Mouse (Mus musculus) kidney, postnatal 25 days (tissue): ENCODE measurements at regions not wholly inside any gene's neighbourhood (a gene's known extent, or its start where the extent isn't known, plus 50 kb on each side); places are given as distances from the start of the nearest gene placed in this dataset.

Source experiments
- DNase-seq, 2 experiments: peaks; one replicate each; pipeline ENCODE4 v3.0.0; 2021; ENCODE audit warnings: mixed read lengths in 2 of 2

DNA sequence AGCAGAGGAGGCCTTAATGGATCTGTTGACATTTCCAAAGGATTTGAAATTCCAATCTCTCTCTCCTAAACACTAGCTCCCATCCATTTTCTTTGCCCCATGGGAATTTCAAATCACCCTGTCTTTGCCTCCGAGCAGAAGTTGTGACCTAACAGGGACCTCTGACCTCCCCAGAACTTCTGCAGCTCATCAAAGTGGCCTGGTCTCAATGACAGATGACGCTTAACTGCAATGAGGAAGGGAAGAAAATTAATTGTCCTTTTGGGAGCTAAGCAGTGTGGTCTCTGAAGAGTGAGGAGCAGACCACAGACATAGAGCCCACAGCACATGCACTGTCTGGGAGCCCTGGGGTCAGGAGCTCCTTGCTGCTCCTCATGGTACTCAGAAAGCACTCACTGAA lies 155.3 kb downstream of the Tox3 start:
- no peak for DNase-seq

DNA sequence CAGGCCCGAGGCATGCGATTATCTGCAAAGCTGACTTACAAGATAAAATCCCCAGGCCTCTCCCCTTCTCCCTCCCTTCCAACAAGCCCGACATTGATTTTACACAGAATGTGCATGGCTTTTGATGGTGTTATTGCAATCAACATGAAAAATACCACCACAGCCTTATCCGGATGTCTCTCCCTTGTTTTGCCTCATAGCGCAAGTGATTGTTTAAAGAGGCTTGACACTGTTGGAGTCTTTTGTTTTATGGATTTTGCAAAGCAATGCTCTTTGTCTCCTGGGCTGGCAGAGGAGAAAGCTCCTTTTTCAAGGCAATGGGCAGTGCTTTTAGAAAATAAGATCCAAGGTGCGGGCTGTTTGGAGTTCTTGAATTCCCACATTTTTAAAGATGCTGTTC lies 165.3 kb downstream of the Tox3 start:
- DNase-seq, result no peak

DNA sequence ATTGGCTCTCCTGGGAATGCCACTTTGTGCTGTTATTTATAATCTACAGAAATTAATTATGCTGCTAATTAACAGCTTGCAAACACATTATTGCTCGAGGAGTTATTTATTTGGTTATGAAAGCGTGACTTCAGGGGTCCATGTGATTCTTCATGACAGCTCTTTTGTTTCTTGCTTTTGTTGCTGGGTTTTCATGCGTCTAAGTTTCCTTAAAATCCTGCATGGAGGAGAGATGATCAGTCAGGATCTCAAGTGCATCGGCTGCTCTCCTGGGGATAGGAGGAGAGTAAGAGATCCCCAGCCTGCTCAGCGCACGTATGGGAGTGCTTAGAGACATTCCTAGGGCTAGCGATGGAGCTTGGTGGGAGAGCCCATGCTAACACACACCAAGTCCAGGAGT lies 171.4 kb downstream of the Tox3 start:
- no peak for DNase-seq

DNA sequence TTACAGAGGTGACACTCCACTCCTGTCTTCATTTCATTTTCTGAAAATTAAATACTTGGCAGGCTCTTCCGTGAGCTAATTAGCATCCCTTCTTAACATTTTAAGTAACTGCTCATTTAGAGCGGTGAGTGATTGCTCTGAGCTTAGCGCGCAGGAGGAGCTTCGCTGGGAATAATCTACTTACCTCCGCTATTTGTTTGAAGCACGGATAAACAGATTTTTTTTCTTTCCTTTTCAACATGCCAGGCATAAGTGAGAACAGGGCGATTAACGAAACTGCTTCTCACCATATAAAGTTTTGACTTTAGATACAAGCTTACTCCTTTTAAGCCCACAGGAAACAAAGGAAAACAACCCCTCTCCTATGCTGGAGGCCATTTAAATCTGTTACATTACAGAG lies 171.8 kb downstream of the Tox3 start:
- DNase-seq, result no peak

DNA sequence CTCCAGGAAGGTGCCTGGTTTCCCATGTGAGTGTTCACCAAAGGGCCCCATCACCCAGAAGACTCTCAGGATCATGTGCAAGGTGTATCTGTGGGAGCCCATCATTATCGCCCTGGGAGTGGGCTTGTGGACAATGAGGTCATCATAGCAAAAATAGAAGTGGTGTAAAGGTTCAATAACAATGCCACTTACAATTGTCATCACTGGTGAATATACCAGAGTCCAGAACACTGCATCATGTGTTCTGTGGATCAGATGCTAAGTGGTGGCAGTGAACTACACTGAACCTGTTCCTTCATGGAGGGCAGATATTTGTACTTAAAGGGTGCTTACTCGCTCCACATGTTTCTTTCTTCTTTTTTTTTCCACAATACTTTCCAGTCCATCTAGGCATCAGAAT lies 181.5 kb downstream of the Tox3 start:
- DNase-seq, result no peak

DNA sequence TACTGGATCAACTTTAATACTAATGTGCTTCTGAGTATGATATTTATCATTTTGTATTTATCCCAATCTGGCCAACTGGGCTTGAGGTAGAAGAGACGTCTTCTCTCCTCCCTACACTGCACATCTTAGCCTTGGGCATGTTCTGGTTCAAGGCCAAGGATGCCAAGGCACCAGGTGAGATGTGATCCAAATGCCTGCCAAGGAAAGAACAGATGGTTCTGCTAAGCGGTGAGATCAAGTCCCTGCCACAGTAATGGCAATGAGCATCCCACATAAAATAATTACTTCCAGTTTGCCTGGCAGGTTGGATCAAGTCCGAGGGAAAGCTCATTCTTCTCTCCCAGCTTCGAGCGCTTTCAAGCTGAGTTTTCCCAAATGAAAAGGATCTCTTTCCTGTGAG lies 196.7 kb downstream of the Tox3 start:
- no peak for DNase-seq

DNA sequence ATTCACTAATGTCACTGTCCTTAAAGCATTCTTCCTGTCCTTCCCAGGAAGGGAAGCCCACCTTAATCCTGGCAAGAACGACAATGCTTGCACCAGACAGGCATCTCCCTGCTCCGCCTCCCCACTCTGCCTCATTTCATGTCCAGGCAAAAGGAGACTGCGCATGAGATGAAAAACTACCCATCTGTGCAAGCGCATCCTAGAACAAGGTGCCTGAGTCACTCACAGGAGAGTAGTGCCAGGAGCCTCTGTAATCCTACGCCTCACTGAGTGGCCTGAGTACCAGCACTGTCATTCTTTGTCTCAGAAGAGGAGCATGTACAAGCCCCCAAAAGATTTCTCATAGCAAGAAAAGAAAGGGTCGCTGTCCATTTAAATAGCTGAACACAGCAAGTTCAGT lies 198.2 kb downstream of the Tox3 start:
- DNase-seq, result no peak

DNA sequence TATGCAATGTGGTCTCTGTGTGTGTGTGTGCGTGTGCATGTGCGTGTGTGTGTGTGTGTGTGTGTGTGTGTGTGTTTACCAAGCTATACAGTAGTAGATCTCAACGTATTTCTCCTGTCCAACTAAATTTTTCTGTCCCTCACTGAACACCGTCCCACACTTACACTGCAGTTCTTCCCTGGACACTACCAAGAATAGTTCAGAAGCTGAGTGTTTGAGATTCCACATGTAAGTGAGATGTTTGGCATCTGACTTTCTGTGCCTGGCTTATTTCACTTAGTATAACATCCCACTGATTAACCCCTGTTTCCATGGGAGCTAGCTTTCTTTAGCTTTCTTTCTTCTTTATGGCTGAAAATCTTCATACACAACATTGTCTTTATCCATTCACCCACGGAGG lies 213.5 kb downstream of the Tox3 start:
- DNase-seq, result no peak

DNA sequence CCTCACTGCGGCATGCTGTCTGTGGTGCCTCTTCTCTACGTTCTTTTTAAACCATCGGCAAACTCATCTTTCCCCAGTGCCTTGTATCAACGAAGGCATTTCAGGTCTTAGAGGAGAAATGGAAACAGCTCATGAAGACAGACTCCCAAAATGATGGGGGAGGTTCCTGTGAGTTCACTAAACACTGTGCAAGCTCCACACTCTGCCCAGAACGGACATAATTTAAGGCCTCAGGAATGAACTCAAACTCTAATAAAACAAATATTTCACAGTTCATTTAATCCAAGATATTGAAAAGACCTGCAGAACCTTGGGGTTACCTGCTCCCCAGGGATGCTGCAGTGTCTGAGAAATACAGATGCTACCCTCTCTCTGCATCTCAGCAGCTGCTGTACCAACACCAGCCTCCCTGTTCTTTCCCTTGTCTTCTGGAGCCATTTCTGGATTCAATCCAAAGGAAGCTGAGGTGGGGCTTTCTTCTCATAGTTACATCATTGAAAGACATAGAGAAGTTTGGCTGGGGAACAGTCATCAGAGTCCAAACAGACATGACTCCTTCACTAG lies 217.4 kb downstream of the Tox3 start:
- DNase-seq, result no peak

DNA sequence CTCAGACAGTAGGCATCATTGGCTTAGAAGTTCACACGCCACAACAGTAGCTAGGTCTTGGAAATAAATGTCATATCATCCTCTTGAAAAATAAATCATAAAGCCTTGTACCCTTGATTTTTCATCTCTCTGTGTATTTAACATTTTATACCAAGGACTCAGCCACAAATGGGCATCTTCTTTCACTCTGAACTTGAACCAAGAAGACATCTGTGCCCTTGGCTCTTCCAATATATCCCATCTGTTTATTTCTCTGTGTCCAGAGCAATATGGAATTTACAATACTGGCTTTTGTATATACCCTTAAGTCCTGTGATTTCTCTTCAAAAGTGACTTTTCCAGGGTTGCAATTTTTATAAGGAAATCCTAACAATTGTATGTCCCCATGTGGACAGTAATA lies 222.7 kb downstream of the Tox3 start:
- DNase-seq, result no peak

DNA sequence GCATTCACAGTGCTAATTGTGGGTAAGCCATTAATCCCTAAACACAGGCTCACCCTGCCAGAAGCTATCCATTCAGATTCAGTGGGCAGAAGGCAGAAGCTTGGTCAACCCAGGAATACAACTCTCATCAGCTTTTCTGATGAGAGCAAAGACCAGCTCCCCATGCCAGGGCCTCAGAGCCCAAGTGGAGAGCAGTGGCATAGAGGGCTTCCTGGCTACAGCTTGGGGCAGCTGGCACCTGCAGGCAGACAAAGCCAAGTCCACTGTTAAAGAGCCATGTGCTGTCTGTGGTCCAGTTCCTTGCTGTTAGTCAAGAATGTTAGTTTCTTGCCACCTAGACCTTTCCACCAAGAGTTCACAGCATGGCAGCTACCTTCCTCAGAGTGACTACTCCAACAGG lies 225.0 kb downstream of the Tox3 start:
- DNase-seq, result no peak

DNA sequence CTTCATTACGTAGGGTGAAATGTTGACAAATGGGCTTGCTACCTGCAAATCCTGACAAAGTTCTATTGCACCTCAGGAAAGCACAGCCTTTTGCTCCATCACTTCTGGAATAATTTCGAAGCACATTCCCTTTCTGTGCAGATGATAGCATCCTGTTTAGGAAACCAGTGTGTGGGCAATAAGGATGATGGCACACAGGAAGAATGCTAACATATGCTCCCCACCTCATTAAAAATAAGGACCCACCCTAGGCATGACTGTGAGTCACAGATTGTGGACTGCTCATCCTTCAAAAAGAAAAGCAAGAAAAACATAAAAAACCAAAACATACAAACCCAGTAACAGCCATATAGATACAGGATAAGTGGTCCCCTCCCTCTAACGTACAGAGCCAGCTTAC lies 226.2 kb downstream of the Tox3 start:
- no peak for DNase-seq

DNA sequence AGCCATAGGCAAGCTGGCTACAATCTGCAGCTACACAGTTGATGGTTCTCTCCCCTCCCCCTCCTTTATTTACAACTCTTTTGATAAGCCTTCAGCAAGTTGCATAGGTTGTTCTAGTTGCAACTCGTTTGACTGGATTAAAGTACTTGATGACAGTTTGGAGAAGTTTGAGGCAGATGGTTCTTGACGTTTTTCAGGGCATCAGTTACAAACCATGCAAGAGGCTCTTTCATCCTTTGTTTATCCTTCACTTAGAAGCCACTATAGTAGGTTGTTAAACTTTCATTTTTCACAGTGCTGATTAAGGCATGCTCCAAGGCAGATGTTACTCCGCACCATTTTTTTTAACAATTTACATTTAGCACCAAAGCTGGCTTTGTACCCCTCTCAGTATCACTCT lies 227.1 kb downstream of the Tox3 start:
- no peak for DNase-seq

DNA sequence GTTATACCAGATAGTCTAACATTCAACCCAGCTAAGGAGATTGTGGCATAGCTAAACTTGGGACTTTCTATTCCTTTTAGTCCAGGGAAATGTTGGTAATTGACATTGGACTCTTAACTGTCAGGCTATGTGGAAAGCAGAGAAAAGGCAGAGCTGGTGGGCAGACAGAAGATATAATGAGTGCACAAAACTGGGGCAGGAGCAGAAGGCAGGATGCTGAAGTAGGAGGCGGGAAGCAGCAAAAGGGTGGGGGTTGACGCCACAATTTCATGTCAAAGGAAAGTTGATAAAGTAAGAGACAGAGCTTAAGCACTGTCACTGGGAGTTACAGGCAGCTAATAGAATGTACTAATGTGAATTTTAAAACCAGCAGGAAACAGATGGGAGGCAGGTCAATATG lies 232.7 kb downstream of the Tox3 start:
- no peak for DNase-seq

DNA sequence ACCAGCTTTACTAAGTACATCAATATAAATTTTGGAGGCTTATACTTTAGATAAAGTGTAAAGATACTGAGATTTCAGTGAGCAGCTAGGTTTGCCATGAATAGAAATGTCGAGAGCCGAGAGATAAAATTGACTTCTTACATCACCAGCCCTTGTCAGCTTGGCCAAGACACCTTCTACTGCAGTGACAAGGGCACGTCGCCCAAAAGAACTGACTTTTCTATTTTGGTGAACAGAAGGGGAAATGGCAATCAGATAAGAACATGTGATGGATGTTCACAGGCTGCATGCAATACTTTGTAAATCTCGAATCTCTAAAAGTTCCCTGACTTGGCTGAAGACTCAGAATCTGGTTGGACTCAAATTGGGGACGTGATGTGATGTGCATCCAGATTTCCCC lies 247.6 kb downstream of the Tox3 start:
- DNase-seq, result no peak

DNA sequence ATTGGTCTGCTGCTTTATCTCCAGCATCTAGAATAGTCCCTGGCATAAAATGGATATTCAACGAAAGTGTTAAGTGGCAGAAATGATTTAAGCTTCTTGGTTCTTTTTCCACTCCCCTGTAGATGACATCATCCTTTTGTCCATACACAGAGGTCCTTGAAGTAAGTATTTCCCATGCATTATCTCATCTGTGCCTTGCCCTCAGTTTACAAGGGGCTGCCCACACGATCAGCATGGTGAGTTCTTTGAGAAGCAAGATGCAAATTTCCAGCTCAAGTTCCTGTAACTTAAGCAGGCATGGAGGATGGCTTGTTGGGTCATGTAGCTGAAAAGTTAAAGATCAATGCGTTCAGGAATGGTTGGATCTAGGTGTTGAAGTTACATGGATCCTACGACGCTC lies 265.5 kb downstream of the Tox3 start:
- DNase-seq, result no peak

DNA sequence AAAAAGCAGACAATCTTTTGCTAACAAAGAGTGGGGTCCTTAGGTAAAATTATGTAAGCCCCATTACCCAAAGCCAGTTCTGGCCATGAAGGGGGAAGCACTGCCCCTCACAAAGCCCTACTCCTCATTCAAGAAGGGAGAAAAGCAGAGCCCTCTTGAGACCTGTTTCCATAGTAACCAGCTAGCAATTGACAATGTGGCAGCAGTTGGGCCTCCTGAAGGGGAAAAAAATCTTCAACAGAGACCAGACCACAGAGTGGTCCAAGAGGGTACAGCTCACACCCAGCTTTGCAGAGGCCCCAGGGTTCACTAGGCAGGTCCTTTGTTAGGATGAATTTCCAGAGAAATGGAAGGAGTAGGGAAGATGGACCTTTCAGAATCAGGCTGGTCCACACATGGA lies 271.8 kb downstream of the Tox3 start:
- no peak for DNase-seq

DNA sequence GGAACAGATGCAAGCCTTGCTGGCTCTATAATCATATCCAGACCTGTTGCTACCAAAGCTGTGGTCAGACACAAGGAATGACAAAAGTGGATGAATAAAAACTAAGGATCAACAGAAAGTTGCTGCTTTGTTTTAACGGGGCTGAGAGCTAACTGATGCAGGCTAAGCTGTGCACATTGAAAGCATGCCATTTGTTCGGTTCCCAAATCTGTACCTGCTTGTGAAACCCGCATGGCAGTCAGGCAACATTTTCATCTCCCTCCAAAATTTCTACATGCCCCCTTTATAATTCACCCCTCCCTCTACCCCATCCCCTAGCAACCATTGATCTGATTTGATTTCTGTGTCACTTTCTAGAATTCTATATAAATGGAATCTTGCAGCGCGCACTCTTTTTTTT lies 272.3 kb downstream of the Tox3 start:
- no peak for DNase-seq

DNA sequence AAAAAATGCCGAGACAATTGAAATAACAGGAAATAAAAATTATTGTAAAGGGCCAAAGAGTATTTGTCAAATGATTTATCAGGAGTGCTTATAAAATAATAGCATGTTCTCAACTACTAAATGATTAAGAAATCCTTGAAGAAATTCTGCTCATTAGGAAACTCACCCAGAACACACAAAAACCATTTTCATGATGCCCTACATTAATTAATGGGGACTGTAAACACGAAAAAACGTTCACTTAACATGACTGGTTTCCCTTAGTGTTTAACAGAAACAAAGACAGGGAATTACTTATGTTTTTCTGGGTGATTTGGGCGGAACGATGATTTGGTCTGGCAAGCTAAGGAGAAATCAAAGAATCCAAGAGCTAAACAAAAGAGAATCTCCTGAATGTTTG lies 278.1 kb downstream of the Tox3 start:
- DNase-seq, result no peak

DNA sequence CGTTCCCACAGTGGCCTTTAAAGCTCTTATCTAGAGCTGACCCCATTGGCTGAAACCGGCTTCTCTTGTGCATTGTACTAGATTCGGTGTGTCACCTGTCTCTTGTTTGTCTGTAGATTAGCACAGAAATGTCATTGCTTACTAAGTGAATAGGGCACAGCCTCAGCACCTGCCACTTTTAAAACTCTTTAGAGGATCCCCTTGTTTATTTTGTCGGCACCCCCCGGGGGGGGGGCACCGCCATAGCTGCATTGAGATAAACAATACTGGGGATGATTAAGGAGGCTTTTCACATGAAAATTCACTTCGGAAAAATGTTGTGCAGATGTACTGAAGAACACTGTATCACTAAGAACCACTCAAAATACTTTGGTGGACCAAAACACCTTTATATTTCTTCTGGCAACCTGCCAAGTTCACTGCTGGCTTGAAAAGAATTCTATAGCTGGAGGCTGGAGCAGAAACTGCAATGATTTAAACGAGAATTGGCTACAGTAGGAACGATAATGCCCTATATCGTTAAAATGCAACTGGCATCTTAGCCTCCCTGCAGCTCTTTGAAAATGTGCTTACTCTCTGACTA lies 278.6 kb downstream of the Tox3 start:
- no peak for DNase-seq

DNA sequence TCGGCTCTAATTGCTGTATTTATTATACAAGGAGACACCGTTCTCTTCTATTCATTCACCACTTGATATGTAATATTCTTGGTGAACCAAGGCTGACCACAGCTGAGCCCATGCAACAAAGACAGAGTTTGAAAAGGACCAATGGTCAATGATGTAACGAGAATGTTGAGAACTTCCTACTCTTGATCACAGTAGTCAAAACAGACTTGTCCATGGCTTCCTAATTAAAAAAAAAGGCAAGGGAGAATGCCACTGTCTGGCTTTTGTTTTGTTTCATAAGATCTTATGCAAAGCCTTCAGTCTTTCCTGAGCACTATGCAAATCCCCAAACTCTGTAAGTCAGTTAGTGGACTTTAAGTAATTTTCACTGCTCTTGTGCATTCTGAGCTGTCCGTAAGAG lies 279.7 kb downstream of the Tox3 start:
- DNase-seq, result no peak

DNA sequence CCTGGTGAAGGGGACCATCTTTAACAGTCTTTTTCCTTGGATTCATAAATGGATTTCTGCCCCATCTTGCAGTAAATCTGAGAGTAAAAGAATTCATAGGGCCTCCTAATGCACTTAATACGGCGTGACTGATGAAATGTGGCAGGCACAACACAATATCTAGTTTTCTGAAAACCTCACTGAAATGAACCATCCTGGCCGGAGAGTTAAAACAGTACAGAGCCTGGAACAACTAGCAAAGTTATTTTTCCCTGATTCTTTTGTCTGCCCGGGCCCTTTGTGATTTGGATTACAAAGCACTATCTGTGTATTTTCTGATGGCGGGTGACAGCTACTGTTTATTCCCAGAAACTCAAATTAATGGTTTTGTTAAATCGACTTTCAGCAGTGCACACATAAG lies 283.8 kb downstream of the Tox3 start:
- DNase-seq, result no peak

DNA sequence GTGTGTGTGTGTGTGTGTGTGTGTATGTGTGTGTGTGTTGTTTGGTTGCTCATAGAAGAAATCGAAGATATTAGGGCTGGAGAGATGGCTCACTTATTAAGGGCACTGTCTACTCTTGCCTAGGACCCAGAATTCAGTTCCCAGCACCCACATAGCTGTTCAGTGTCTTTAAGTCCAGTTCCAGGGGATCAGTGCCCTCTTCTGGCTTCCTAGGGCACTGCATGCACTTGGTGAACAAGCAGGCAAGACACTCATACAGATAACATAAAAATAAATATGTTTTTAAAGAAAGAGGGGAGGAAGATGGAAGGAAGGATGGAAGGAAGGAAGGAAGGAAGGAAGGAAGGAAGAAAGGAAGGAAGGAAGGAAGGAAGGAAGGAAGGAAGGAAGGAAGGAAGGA lies 284.9 kb downstream of the Tox3 start:
- DNase-seq, result peak in 1 of 2 experiments; percentile 8

DNA sequence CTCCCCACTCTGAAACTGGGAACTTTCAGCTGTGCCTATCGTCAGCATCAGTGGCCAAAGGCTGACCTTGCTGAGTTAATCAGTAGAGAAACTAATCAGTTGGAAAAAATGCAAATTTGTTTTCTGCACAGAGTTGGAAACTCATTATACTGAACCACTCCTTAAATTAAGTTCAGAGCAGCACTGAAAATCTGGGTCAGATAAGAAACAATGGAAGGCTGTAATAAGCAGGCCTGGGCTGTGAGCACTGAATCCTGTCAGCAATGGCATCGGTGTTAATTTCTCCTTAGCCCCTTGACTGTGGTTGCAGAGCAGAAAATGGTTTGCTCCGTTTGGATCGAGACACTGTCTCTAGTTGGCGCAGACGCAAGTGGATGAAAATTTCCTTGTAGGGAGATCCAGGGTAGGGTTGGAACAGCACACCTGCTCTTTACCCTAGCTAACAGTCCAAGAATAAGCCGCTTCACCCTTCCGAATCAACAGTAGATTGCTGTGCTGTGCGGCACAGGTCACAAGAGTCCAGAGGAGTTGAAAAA lies 289.4 kb downstream of the Tox3 start:
- peak; percentile 45 to 59 for DNase-seq

DNA sequence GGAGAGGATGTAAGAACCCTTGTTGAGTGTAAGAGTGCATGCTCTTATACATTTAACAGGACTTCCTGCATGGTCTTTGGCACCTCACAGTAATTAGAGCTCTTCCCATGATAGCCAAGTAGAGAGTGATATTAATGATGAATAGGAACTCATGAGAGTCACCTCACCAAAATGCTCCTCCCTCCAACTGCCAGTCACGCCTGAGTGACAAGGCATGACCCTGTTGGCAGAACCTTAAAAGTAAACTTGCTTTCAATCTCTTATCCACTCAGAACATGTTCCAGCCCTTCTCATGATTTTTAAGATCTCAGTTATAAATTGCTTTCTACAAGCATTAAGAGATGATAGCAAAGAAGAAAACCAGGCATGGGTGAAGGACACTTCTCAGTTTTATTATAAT lies 291.8 kb downstream of the Tox3 start:
- peak; percentile 16 to 50 for DNase-seq
